Mouse (Mus musculus) lung, postnatal 0 days (tissue): ENCODE results near the gene Cryzl2.

Experiments
- CTCF ChIP-seq: IDR thresholded peaks from 2 replicates; pipeline ENCODE4 v1.5.1; 2016; ENCODE audit warnings: antibody characterized with exemption, mild to moderate bottlenecking
- EP300 ChIP-seq: IDR thresholded peaks from 2 replicates; pipeline ENCODE4 v1.6.1; 2016; ENCODE audit warnings: antibody characterized with exemption, mild to moderate bottlenecking, control low read depth

DNA sequence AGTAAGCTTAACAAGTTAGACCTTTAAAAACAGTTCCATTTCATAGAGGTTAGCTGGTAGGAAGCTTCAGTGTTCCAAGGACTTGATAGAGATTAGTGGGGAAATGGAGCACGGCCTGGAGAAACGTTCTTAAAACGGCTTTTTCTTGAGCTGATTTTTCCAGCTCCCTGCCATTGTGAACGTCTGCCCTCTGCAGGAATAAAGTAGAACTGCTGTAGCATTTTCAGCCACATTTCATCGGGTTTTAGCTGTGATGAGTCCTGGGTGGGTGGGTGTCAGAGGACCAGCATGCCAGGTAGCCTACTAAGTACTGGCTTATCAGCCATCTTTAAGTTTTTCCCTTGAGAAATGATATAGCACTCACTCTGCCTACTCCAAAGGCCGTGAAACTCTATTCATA lies 78.1 kb downstream of the Cryzl2 start:
- TF ChIP-seq CTCF (peak; percentile 90), EP300 (no peak)
